Mouse (Mus musculus) testis, postnatal 10 days (tissue): ENCODE data around the gene Cntrl.

ENCODE experiments used
- DNase-seq: peaks from one replicate; pipeline ENCODE4 v3.0.0; 2021; ENCODE audit warnings: low spot score

Cntrl gene

GRCm38 (mm10) chr2:35222822-35223391 is 113.6 kb downstream of the Cntrl start:
- no peak for DNase-seq

- DNase-seq, result no peak
Measured at GRCm38 (mm10) chr2:35224285-35224684, 115.0 kb downstream of the Cntrl start.

GRCm38 (mm10) chr2:35228145-35228544 is 118.9 kb downstream of the Cntrl start:
- DNase-seq, result no peak
